Mouse (Mus musculus) MEL (cell line): ENCODE results near the gene Lamp5. TPM values are rescaled to one million over a fixed set of nuclear protein-coding genes. Genes with fewer than 3 reads are reported as not detected.

Experiments
- DNase-seq: peaks from one replicate; pipeline ENCODE4 v3.0.0; 2011; ENCODE audit warnings: low read depth, low spot score
- H3K27ac ChIP-seq: 2 replicates; pipeline ENCODE4 v1.5.1; 2012; ENCODE audit warnings: low read depth, mild to moderate bottlenecking, control low read depth, low read length, moderate library complexity; ENCODE audit not compliant: control insufficient read depth
- H3K27me3 ChIP-seq, 2 experiments: fragments of 150-350 bp in 1 of 2; sonication (generic) in 1 of 2; 2 replicates each; pipeline ENCODE4 v1.6.1; 2012; ENCODE audit warnings: low read length in 2 of 2, mild to moderate bottlenecking in 2 of 2, improper control_type of control experiment in 1 of 2, moderate library complexity in 1 of 2; ENCODE audit not compliant: insufficient read depth in 2 of 2, control insufficient read depth in 1 of 2
- H3K36me3 ChIP-seq, 2 experiments: 2 replicates each; pipeline ENCODE4 v1.6.1; 2012 to 2014; ENCODE audit warnings: low read length in 2 of 2, improper control_type of control experiment in 1 of 2, inconsistent platforms in 1 of 2, mild to moderate bottlenecking in 1 of 2; ENCODE audit not compliant: insufficient read depth in 2 of 2, control insufficient read depth in 1 of 2
- H3K4me1 ChIP-seq, 2 experiments: fragments of 150-350 bp in 1 of 2; sonication (generic) in 1 of 2; 2 replicates each; pipeline ENCODE4 v1.6.1; 2012; ENCODE audit warnings: low read length in 2 of 2, improper control_type of control experiment in 1 of 2, mild to moderate bottlenecking in 1 of 2; ENCODE audit not compliant: insufficient read depth in 2 of 2, control insufficient read depth in 1 of 2
- H3K4me3 ChIP-seq, 2 experiments: fragments of 150-350 bp in 1 of 2; sonication (generic) in 1 of 2; 2 replicates each; pipeline ENCODE4 v1.5.1; 2012; ENCODE audit warnings: low read depth in 2 of 2, low read length in 2 of 2, mild to moderate bottlenecking in 2 of 2, moderate library complexity in 2 of 2, control low read depth in 1 of 2, improper control_type of control experiment in 1 of 2; ENCODE audit not compliant: control insufficient read depth in 1 of 2, insufficient read depth in 1 of 2
- H3K79me2 ChIP-seq: 2 replicates; pipeline ENCODE4 v1.6.1; 2012; ENCODE audit warnings: mild to moderate bottlenecking, low read length, moderate library complexity; ENCODE audit not compliant: control insufficient read depth, poor library complexity, insufficient read depth
- H3K9ac ChIP-seq: 2 replicates; pipeline ENCODE4 v1.6.1; 2012; ENCODE audit warnings: low read depth, mild to moderate bottlenecking, control low read depth, low read length, moderate library complexity; ENCODE audit not compliant: control insufficient read depth, poor library complexity, severe bottlenecking
- H3K9me3 ChIP-seq: fragments of 150-350 bp; sonication (generic); replicated peaks from 2 replicates; pipeline ENCODE4 v1.6.1; 2012; ENCODE audit warnings: mild to moderate bottlenecking, low read length, improper control_type of control experiment, moderate library complexity; ENCODE audit not compliant: insufficient read depth
- CHD1 ChIP-seq: IDR thresholded peaks from 2 replicates; pipeline ENCODE4 v1.6.1; 2012; ENCODE audit warnings: low read depth, mild to moderate bottlenecking, inconsistent platforms, low read length, improper control_type of control experiment
- CHD2 ChIP-seq: IDR thresholded peaks from 2 replicates; pipeline ENCODE4 v1.6.1; 2011; ENCODE audit warnings: low read length, improper control_type of control experiment
- CTCF ChIP-seq, 3 experiments: IDR thresholded peaks in 2 of 3; conservative IDR thresholded peaks in 1 of 3; 2 replicates each; pipeline ENCODE4 v1.5.1; 2011 to 2012; ENCODE audit warnings: low read length in 3 of 3, low read depth in 2 of 3, mild to moderate bottlenecking in 2 of 3, improper control_type of control experiment in 1 of 3, inconsistent platforms in 1 of 3, mixed read lengths in 1 of 3, moderate library complexity in 1 of 3; ENCODE audit not compliant: control insufficient read depth in 1 of 3, insufficient read depth in 1 of 3, poor library complexity in 1 of 3, severe bottlenecking in 1 of 3
- ELF1 ChIP-seq: IDR thresholded peaks from 2 replicates; pipeline ENCODE4 v1.6.1; 2014; ENCODE audit warnings: low read depth, mild to moderate bottlenecking, inconsistent platforms, low read length, improper control_type of control experiment, moderate library complexity
- EP300 ChIP-seq, 2 experiments: IDR thresholded peaks; 2 replicates each; pipeline ENCODE4 v1.6.1; 2011; ENCODE audit warnings: improper control_type of control experiment in 2 of 2, low read length in 2 of 2, low read depth in 1 of 2, mild to moderate bottlenecking in 1 of 2
- ETS1 ChIP-seq: IDR thresholded peaks from 2 replicates; pipeline ENCODE4 v1.6.1; 2012; ENCODE audit warnings: low read depth, mild to moderate bottlenecking, inconsistent platforms, low read length, improper control_type of control experiment, moderate library complexity
- JUND ChIP-seq: IDR thresholded peaks from 2 replicates; pipeline ENCODE4 v1.6.1; 2011; ENCODE audit warnings: low read depth, mild to moderate bottlenecking, improper control_type of control experiment, low read length
- MXI1 ChIP-seq: IDR thresholded peaks from 2 replicates; pipeline ENCODE4 v1.6.1; 2011; ENCODE audit warnings: mild to moderate bottlenecking, low read depth, low read length, improper control_type of control experiment
- MYB ChIP-seq: IDR thresholded peaks from 2 replicates; pipeline ENCODE4 v1.6.1; 2011; ENCODE audit warnings: mild to moderate bottlenecking, low read depth, low read length, improper control_type of control experiment
- NRF1 ChIP-seq: IDR thresholded peaks from 2 replicates; pipeline ENCODE4 v1.6.1; 2014; ENCODE audit warnings: low read depth, mild to moderate bottlenecking, inconsistent platforms, low read length, improper control_type of control experiment, moderate library complexity; ENCODE audit not compliant: poor library complexity, insufficient read depth, severe bottlenecking
- POLR2A ChIP-seq, 2 experiments: IDR thresholded peaks; 2 replicates each; pipeline ENCODE4 v1.6.1; 2011 to 2012; ENCODE audit warnings: low read length in 2 of 2, mild to moderate bottlenecking in 2 of 2, control low read depth in 1 of 2, improper control_type of control experiment in 1 of 2, low read depth in 1 of 2, moderate library complexity in 1 of 2; ENCODE audit not compliant: control insufficient read depth in 1 of 2, insufficient read depth in 1 of 2, poor library complexity in 1 of 2
- POLR2AphosphoS2 ChIP-seq: IDR thresholded peaks from 2 replicates; pipeline ENCODE4 v1.6.1; 2011; ENCODE audit warnings: low read length, improper control_type of control experiment
- POLR2AphosphoS5 ChIP-seq: IDR thresholded peaks from 2 replicates; pipeline ENCODE4 v1.6.1; 2012; ENCODE audit warnings: low read depth, borderline replicate concordance, mild to moderate bottlenecking, inconsistent platforms, low read length, moderate library complexity, mixed read lengths
- SMC3 ChIP-seq: IDR thresholded peaks from 2 replicates; pipeline ENCODE4 v1.6.1; 2011; ENCODE audit warnings: low read depth, low read length, improper control_type of control experiment
- USF1 ChIP-seq: IDR thresholded peaks from 2 replicates; pipeline ENCODE4 v1.6.1; 2014; ENCODE audit warnings: low read depth, mild to moderate bottlenecking, inconsistent platforms, low read length, improper control_type of control experiment, moderate library complexity
- ZC3H11A ChIP-seq: IDR thresholded peaks from 2 replicates; pipeline ENCODE4 v1.6.1; 2012; ENCODE audit warnings: low read depth, mild to moderate bottlenecking, inconsistent platforms, low read length, improper control_type of control experiment
- ZMIZ1 ChIP-seq: IDR thresholded peaks from 2 replicates; pipeline ENCODE4 v1.6.1; 2012; ENCODE audit warnings: low read depth, mild to moderate bottlenecking, inconsistent platforms, low read length, improper control_type of control experiment, moderate library complexity
- ZNF384 ChIP-seq: IDR thresholded peaks from 2 replicates; pipeline ENCODE4 v1.6.1; 2012; ENCODE audit warnings: low read depth, mild to moderate bottlenecking, inconsistent platforms, low read length, improper control_type of control experiment
- polyA plus RNA-seq, 2 experiments: library from polyadenylated mRNA; stranded (reverse) in 1 of 2; unstranded in 1 of 2; fragments of >175 nt in 1 of 2; fragments of >200 nt in 1 of 2; gene quantifications; 2 replicates each; pipeline versions ENCODE4 v1.2.1 to v1.2.4; 2012; ENCODE audit warnings: low replicate concordance in 2 of 2, low read depth in 1 of 2; ENCODE audit not compliant: insufficient read length in 2 of 2, insufficient read depth in 1 of 2, missing spikeins in 1 of 2
- total RNA-seq: library from RNA; depleted of rRNA; stranded (reverse); fragments of 300-350 nt; gene quantifications from 2 replicates; pipeline ENCODE4 v1.2.3, GENCODE M21; 2012

The Lamp5 gene
- total and polyA plus RNA-seq, 3 experiments, result not detected

DNA sequence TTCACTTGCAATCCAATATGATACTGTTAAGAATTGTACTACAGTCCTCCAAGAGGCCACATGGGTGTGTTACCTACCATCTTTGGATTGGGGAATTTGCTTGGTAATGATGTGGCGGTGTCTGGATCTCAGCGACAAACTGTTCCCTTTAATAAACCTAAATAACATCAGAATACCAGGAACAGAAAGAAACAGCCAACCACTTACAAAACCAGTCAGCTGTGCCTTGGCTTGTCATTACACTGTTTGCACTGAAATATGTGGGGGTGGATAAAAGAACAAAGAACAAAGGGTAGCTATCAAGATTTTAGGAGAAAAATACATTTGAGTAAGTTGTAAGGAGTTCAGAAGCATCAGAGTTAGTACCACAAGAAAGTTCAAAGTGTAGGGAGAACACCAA is 66.0 kb downstream of the Lamp5 start:
- H3K36me3 ChIP-seq, result no peaks in the 10 kb centered on the region
- no peaks in the 10 kb centered on the region for H3K9me3 ChIP-seq
- no peaks in the 10 kb centered on the region for H3K79me2 ChIP-seq
- H3K27ac ChIP-seq, result no peak overlapping the region
- no peak overlapping the region for H3K9ac ChIP-seq
- no peak for DNase-seq
- H3K4me3 ChIP-seq, result no peak overlapping the region
- no peaks in the 10 kb centered on the region for H3K27me3 ChIP-seq
- H3K4me1 ChIP-seq, result no peaks in the 10 kb centered on the region
- TF ChIP-seq POLR2AphosphoS2 (no peak), CTCF (IDR thresholded peaks at IDR 0.05 in 2 of 3, conservative IDR thresholded peaks at IDR 0.05 in 1 of 3; ENCODE audit: control insufficient read depth in 1 of 3, insufficient read depth in 1 of 3, low read depth in 2 of 3, low read length in 3 of 3, poor library complexity in 1 of 3, severe bottlenecking in 1 of 3) (no peak), MXI1 (no peak), USF1 (no peak), JUND (no peak), SMC3 (no peak), CHD2 (no peak), CHD1 (no peak), ELF1 (no peak), EP300 (IDR thresholded peaks at IDR 0.05; ENCODE audit: low read depth in 1 of 2, low read length in 2 of 2) (no peak), ZMIZ1 (no peak), NRF1 (no peak), MYB (no peak), POLR2A (IDR thresholded peaks at IDR 0.05; ENCODE audit: control insufficient read depth in 1 of 2, insufficient read depth in 1 of 2, low read depth in 1 of 2, low read length in 2 of 2, poor library complexity in 1 of 2) (no peak), ETS1 (no peak), ZNF384 (no peak), POLR2AphosphoS5 (no peak), ZC3H11A (no peak)
